Mouse (Mus musculus) kidney, adult 18-20 months (tissue): ENCODE results near the gene Fam126a.
A peak's percentile ranks its signal among the peaks of the same experiment; 100 is the strongest.
"Not testable (repeated sequence)": the region's sequence is repeated elsewhere in the genome, so short reads cannot be mapped to it uniquely, and the experiment has no call there.

Experiments
- DNase-seq: peaks from one replicate; pipeline ENCODE4 v3.0.0; 2021

Fam126a gene

GRCm38 (mm10) chr5:23893864-23894771 lies 136.4 kb downstream of the Fam126a start:
- peak; percentile 38 for DNase-seq

DNA sequence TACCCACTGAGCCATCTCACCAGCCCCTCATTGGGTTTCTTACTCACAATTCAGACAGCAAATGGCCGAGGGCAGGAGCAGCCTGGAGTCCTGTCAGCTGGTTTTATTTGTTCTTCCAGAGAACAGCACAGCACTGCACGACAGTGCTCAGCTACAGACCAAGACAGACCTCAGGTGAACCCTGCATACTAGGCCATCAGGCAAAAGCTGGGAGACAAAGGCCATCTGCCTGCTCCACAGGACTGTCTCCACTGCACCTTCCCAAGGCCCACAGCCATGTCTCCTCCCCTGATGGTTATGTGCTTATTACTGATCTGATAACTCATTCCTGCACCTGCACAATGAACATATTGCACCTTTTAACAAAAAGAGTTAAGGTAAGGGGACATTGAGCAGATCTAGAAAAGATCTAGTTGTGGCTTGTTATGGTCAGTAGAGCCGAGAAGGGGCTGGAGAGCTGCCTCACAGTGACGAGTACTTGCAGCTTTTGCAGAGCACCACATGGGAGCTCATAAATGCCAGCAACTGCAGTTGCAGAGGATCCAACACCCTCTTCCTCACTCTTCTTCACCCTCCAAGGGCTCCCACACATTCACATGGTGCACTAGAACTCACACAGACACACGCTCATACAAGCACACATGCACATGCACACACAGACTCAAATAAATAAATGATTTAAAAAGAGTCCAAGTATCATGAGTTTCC lies 137.2 kb downstream of the Fam126a start:
- no peak for DNase-seq

DNA sequence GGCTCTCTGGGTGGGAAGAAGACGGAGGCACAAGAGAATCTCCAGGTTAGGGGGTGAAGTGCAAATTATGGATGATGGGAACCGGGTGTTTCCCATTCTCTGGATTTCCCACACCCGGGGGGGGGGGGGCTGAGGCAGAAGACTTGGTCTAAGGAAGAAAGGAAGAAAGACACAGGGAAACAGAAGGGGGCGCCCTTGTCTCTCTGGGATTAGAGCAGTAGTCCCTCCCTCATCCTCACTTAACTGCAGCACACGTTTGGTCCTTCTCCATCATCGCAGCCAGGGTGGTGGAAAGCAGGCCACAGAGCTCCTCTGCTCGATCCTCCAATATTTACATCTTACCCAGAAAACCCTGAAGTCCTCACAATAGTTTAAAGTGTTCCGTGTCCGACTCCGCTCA lies 139.8 kb downstream of the Fam126a start:
- peak; percentile 72 for DNase-seq

GRCm38 (mm10) chr5:23889461-23889860 lies 141.0 kb downstream of the Fam126a start:
- DNase-seq: no peak

- DNase-seq: no peak
Measured at GRCm38 (mm10) chr5:23887111-23887510, 143.4 kb downstream of the Fam126a start.

- DNase-seq: no peak
Measured at GRCm38 (mm10) chr5:23874457-23874856, 156.0 kb downstream of the Fam126a start.

- no peak for DNase-seq
Measured at GRCm38 (mm10) chr5:23872586-23872985, 157.9 kb downstream of the Fam126a start.

DNA sequence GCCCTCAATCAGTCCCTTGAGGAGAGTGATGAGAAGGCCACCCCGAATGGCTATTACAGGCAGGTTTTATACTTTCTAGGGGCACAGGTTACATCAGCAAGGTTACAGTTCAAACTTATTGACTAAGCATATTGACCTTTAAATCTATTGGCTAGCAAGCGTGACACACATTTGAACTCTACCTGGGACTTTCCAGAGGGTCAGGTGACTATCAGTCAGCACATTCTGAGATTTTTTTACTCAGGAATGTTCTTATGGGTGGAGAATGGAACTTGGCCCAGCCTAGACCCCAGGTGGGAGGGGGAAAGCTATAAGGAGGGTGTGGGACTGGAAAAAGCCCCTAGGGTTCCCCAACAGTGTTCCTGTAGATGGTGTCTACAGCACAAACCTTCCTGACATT lies 159.2 kb downstream of the Fam126a start:
- not testable (repeated sequence) for DNase-seq

- no peak for DNase-seq
Measured at GRCm38 (mm10) chr5:23865941-23866340, 164.5 kb downstream of the Fam126a start.
